Mouse (Mus musculus) adrenal gland, postnatal 36 days (tissue): ENCODE measurements around the gene Gtf2a2. TPM values are rescaled to one million over a fixed set of nuclear protein-coding genes. Genes with fewer than 3 reads are reported as not detected.

ENCODE experiments used
- DNase-seq, 2 experiments: peaks; one replicate each; pipeline ENCODE4 v3.0.0; 2021; ENCODE audit warnings: mixed read lengths in 1 of 2
- total RNA-seq, 2 experiments: library from RNA; stranded (reverse); gene quantifications; 2 replicates each; pipeline ENCODE4 v1.2.3; 2021

The Gtf2a2 gene
- total RNA-seq, 2 experiments from 2014 or later: 83.7 to 87.3 TPM

GRCm38 (mm10) chr9:70062012-70062411, 49.7 kb downstream of the Gtf2a2 start:
- DNase-seq: no peak

GRCm38 (mm10) chr9:70067497-70067896, 55.1 kb downstream of the Gtf2a2 start:
- no peak for DNase-seq

- peak; percentile 59 to 75 for DNase-seq
These were observed 57.6 kb downstream of the Gtf2a2 start for GRCm38 (mm10) chr9:70069961-70070435.

- no peak for DNase-seq
These were observed 60.0 kb downstream of the Gtf2a2 start for GRCm38 (mm10) chr9:70072387-70072786.

Other genes starting within 250 kb of the Gtf2a2 start
- gene Bnip2, start 23.1 kb upstream of the Gtf2a2 start, total RNA-seq: 100 to 1,000 TPM in 1 of 2 experiments, 10 to 100 TPM in 1; 90.7 to 114 TPM
- gene Gcnt3, start 25.5 kb downstream of the Gtf2a2 start, total RNA-seq: not detected
- gene Fam81a, start 130.0 kb downstream of the Gtf2a2 start, total RNA-seq: 1 to 10 TPM; 2.8 to 3.1 TPM
- gene Myo1e, start 194.8 kb downstream of the Gtf2a2 start, total RNA-seq: 10 to 100 TPM; 20.6 to 26.8 TPM